Mouse (Mus musculus): ENCODE measurements around the gene BC100530.
"Not testable (repeated sequence)": the region's sequence is repeated elsewhere in the genome, so short reads cannot be mapped to it uniquely, and the experiment has no call there.

Gene BC100530

DNA sequence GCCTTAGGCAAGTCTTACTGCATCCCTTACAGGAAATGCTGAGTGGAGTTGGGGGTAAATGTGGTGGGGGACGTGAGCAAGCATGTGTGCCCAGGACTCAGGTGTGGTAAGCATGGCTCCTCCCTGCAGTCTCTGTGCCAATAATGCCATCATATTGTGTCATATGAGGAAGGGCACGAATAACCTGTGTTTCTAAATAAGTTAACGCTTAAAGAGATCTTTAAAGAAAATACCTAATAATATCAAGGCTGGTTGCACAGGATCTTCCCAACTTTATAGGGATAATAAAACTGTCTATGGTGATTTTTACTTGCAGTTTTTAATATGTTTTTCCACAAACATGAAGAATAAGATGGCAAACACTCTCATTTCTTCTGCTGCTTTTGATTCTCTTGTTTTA lies at the start of gene BC100530:
Gene BC100530 (minus strand): TSS at position 101 of the 400 bp plus-strand sequence.
- DNase-seq: not testable (repeated sequence)

DNA sequence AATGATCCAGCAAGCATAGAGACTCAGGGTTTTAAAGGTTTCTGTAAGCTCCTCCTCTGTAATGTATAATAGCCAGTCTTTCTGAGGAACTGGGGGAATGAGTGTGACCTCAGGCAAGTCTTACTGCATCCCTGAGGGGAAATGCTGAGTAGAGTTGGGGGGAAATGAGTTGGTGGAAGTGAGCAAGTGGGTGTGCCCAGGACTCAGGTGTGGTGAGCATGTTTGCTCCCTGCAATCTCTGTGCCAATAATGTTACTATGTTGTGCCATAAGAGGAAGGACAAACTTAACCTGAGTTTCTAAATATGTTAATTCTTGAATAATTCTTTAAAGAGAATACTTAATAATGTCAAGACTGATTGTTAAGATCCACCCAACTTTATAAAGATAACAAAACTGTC lies 40.8 kb upstream of the BC100530 start, which contains the start of gene Stfa2:
Gene Stfa2 (minus strand): TSS at position 101 of the 400 bp plus-strand sequence.
- no peak for DNase-seq

DNA sequence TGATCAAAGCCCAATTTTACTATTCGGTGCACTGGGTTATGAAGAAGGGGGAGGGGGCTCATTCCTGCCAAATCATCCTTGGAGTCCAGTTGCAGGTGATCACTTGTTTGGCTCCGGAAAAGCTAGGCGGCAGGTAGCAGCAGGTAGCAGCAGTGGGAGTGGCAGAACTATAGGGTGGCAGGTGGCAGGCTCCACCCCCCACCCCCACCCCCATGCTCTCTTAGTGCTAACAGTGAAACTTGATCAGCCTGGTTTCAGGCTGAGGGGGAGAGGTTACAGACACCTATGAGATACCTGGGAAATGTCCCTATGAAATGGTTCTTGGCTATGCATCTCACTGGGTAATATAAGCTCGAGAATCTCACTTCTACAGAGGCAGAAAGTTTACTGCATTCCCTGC lies 21.5 kb upstream of the BC100530 start:
- no peak for DNase-seq

DNA sequence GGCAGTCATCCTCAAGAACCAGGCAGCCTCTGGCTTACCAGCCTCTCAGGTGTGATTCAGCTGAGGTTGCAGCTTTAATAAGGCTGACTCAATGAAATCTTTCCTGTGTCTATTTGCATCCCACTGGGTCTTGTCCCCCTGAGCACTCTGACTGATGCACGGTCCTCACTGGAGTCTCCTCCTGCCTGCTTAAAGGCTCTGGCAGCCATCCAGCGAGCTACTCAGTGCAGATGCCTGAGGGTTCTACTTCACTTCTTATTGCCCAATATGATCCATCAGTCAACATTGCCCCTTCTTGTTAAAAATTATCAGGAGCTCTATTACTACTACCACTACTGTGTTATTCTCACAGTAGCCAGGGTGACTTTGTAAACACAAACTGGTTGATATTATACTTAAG lies 30.4 kb downstream of the BC100530 start:
- peak; percentile 1 to 11 for DNase-seq

DNA sequence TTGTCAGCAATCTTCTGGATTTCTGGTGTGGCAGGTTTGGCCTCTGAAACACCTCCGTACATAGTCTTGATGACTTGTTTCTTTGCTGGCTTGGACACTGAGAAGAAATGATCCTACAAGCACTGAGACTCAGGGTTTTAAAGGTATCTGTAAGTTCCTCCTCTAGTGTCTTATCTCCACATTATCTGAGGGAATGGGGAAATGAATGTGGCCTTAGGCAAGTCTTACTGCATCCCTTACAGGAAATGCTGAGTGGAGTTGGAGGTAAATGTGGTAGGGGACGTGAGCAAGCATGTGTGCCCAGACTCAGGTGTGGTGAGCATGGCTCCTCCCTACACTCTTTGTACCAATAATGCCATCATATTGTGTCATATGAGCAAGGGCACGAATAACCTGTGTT lies 33.3 kb downstream of the BC100530 start, which contains the start of gene BC117090:
Gene BC117090 (minus strand): TSS at position 101 of the 400 bp plus-strand sequence.
- no peak for DNase-seq

DNA sequence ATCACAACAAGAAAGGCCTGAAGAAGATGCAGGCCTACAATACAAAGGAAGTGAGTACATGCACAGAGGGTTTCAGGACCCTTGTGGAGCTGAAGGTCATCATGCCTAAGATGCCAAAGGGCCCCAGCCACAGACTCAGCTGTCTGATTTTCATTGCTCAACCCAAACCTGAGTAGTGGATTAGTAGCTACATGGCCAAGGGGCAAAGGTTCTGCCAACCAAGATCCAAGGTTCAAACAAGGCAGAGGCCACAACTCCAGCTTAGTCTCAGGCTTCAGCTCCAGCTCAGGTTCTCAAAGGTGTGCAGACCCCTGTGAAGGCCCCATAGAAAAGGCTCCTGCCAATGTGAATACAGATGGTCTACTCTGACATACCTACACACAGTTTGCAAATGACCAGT lies 48.3 kb downstream of the BC100530 start:
- DNase-seq: no peak

DNA sequence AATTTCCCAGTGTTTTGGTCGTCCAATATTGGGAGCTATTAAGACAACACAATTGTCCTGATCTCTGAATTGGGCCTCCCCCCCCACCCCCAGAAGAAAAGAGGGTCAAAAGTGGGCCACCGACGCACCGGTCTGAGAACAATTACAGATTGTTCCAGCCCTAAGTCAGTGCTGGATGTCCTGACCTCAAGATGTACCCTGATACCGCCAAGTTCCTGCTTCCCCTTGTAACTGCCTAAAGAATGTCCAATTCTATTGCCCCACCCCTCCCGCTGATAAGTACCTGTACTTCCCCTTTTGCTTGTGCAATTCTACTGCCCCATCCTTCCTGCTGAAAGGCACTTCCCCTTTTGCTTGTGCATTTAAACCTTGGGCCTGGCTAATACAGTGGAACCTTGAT lies 51.4 kb downstream of the BC100530 start:
- DNase-seq: not testable (repeated sequence)

Measured in cerebellum, postnatal 14 days (tissue).